Mouse (Mus musculus) liver, embryonic 14.5 days (tissue): ENCODE data around the gene Apoc2.

ENCODE experiments used
- CTCF ChIP-seq: IDR thresholded peaks from 2 replicates; pipeline ENCODE4 v1.5.1; 2016; ENCODE audit warnings: antibody characterized with exemption, low read depth, control low read depth
- EP300 ChIP-seq: IDR thresholded peaks from 2 replicates; pipeline ENCODE4 v1.6.1; 2016; ENCODE audit warnings: antibody characterized with exemption, low read depth

GRCm38 (mm10) chr7:19633855-19634254 lies 43.9 kb downstream of the Apoc2 start:
- no peak for TF ChIP-seq CTCF
- TF ChIP-seq EP300 = no peak
